Mouse (Mus musculus): Measurements from ENCODE around the gene Dand5. TPM values are rescaled to one million over a fixed set of nuclear protein-coding genes. Genes with fewer than 3 reads are reported as not detected.
"Not testable (repeated sequence)": the region's sequence is repeated elsewhere in the genome, so short reads cannot be mapped to it uniquely, and the experiment has no call there.

Dand5 gene
- total RNA-seq, 4 experiments from 2014 or later: 8.4 to 9.7 (median 8.9) TPM

GRCm38 (mm10) chr8:84834866-84835855 is 12.5 kb upstream of the Dand5 start:
- peak in 1 of 2 experiments; percentile 74 for DNase-seq (ENCODE audit: low spot score in 2 of 2)

GRCm38 (mm10) chr8:84834002-84834865 is 11.6 kb upstream of the Dand5 start:
- no peak for DNase-seq (ENCODE audit: low spot score in 2 of 2)

GRCm38 (mm10) chr8:84832759-84833742 is 10.4 kb upstream of the Dand5 start:
- DNase-seq (ENCODE audit: low spot score in 2 of 2): no peak

- DNase-seq (ENCODE audit: low spot score in 2 of 2): peak; percentile 66
These were observed 9.6 kb upstream of the Dand5 start for GRCm38 (mm10) chr8:84832034-84832717.

GRCm38 (mm10) chr8:84831490-84831889 is 8.9 kb upstream of the Dand5 start, which contains the start of gene Gadd45gip1:
Gene Gadd45gip1, plus strand, starts transcription at chr8:84831522.
- DNase-seq (ENCODE audit: low spot score in 2 of 2): no peak

- not testable (repeated sequence) for DNase-seq (ENCODE audit: low spot score in 2 of 2)
These were observed 3.9 kb upstream of the Dand5 start for GRCm38 (mm10) chr8:84826518-84826917.

DNA sequence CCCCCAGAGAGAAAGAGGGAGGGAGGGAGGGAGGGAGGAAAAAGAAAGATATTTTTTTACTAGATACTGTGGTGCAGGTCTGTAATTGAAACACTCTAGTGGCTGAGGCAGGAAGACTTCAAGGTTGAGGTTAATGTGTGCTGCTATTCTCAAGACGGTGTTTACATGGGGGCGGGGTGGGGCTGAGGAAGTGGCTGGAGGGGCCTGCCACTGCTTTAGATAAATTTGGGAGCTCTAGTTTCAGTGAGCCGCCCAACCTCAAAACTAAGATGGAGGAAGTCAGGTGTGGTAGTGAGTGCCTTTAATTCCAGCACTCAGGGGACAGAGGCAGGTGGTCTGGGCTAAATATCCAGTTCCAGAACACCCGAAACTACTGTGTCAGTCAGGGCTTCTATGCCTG is 3.0 kb upstream of the Dand5 start:
- no peak for DNase-seq (ENCODE audit: low spot score in 2 of 2)

- no peak for DNase-seq (ENCODE audit: low spot score in 2 of 2)
These were observed 1.0 kb upstream of the Dand5 start for GRCm38 (mm10) chr8:84823653-84824052.

DNA sequence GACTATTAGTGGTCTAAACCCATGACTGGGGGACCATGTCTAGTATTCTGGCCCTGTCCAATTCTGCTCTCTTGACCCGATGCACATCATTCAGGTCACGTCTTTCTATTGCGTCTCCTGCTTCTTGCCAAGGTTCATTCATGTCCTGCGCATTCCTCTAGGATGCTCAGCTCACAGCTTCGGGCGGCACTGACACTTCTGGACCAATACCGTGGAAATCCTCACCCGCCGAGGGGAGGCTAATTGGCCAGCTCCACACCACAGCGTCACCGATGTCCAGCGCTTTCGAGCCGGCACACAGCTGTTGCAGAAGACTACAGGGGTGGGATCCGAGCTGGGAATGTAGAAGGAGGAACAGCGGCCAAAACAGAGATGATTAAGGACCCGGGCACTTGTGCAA is 6.5 kb downstream of the Dand5 start:
- DNase-seq (ENCODE audit: low spot score in 2 of 2): no peak

DNA sequence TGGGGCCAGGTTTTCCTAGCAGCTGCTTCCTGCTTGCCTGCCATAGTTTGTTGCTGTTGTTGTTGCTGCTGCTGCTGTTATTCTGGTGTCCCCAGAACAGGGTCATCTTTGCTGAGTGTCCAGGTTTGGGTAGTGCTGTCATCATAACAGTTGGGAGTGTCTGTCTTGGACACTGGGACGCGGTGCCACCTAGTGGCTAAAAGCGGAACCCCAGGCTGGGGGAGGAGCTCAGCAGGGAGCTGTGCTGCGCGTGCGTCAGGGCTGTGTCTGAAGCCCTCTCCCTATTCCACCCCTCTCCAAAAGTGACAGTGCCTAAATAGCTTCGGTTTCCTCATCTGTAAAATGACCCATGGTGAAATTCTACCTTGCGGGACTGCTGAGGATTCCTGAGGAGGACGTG is 7.1 kb downstream of the Dand5 start:
- peak; percentile 87 to 99 for DNase-seq (ENCODE audit: low spot score in 2 of 2)

- DNase-seq (ENCODE audit: low spot score in 2 of 2): no peak
These were observed 7.8 kb downstream of the Dand5 start for GRCm38 (mm10) chr8:84814555-84815441.

DNA sequence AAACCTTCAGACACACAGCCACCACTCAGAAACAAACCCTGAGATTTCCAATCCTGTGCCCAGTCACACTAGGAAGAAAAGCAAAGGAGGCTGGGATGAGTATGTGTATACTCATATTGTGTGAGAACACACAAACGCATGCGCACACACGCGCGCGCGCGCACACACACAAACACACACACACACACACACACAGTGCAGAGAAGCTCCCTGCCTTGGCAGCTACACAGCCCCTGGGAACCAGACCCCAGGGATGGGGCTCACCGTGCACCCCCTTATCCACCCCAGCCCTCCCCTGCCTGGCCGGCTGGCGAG is 8.4 kb downstream of the Dand5 start:
- DNase-seq (ENCODE audit: low spot score in 2 of 2): no peak

DNA sequence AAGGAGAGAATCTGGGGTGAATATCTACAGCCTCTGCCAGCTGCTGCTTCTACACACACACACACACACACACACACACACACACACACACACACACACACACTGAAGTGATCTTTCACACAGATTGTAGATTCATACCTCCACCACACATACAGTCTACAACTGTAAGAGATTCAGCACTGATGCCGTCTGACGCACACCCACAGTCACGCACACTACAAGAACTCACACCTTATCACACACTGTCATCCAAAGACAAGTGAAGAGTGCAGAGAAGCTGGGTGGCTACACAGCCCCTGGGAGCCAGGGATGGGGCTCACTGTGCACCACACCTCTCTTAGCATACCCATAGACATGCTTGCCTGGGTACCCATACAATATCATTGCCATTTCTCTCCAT is 8.8 kb downstream of the Dand5 start:
- DNase-seq (ENCODE audit: low spot score in 2 of 2): no peak

- peak; percentile 35 to 75 for DNase-seq (ENCODE audit: low spot score in 2 of 2)
These were observed 9.6 kb downstream of the Dand5 start for GRCm38 (mm10) chr8:84813059-84813458.

DNA sequence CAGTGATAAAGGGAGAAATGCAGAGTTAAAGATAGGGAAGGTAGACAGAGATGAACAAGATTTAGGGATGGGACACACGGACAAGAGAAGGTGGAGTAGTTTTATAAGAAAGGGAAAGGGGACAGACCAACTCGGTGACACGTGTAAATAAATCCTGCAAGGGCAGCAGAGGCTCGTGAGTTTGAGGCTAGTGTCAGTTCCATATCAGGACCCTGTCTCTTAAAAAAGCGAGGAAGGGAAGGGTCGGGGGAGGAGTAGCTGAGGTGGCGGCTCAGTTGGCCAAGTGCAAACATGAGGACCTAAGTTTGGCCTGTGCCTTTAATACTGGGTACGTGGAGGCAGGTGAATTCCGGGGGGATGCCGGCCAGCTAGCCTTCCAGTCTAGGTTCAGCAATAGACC is 11.3 kb downstream of the Dand5 start:
- DNase-seq (ENCODE audit: low spot score in 2 of 2): peak in 1 of 2 experiments; percentile 16

DNA sequence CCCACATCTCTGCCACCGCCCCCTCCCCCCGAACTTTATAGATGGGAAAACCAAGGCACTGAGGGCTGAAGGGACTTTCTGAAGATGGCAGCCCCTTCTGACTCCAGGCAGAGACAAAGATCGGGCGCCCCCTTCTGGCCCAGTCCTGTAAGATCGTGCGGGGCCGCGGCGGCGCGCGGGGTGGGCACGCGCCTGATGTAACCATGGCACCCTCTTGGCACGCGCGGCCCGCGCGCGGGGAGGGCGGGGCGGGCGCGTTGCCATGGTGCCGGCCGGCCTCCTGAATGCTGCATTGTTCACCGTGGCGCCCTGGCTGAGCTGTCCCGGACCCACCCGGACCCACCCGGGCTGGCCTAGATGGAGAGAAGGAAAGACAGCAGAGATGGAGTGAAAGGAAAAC is 11.7 kb downstream of the Dand5 start:
- peak; percentile 92 to 96 for DNase-seq (ENCODE audit: low spot score in 2 of 2)

- DNase-seq (ENCODE audit: low spot score in 2 of 2): no peak
These were observed 12.7 kb downstream of the Dand5 start for GRCm38 (mm10) chr8:84809941-84810280.

- DNase-seq (ENCODE audit: low spot score in 2 of 2): no peak
These were observed 13.3 kb downstream of the Dand5 start for GRCm38 (mm10) chr8:84809109-84809940.

Measured in left cerebral cortex, adult 8-10 months (tissue).